Mouse (Mus musculus) midbrain, postnatal 0 days (tissue): ENCODE data around the gene Cib2. TPM values are rescaled to one million over a fixed set of nuclear protein-coding genes. Genes with fewer than 3 reads are reported as not detected.

Experiments used
- ATAC-seq: fragments of 200-750 bp; cut with Nextera tagmentation; 2 replicates; pipeline ENCODE4 v1.8.0; 2017; ENCODE audit warnings: moderate number of reproducible peaks, mild to moderate bottlenecking, moderate TSS enrichment, moderate library complexity; ENCODE audit not compliant: low FRiP score
- DNase-seq: peaks from one replicate; pipeline ENCODE4 v3.0.0-alpha.2; 2015; ENCODE audit warnings: low spot score
- H3K27ac ChIP-seq: fragments of 300-500 bp; sonication (generic); 2 replicates; pipeline ENCODE4 v1.5.1; 2014; ENCODE audit warnings: low read depth, mild to moderate bottlenecking, low read length, mixed read lengths
- H3K27me3 ChIP-seq: fragments of 300-500 bp; sonication (generic); 2 replicates; pipeline ENCODE4 v1.6.1; 2014; ENCODE audit warnings: low read length, control low read depth, mixed read lengths; ENCODE audit not compliant: insufficient read depth
- H3K36me3 ChIP-seq: fragments of 300-500 bp; sonication (generic); 2 replicates; pipeline ENCODE4 v1.6.1; 2014; ENCODE audit warnings: low read length, control low read depth, mixed read lengths; ENCODE audit not compliant: insufficient read depth
- H3K4me1 ChIP-seq: fragments of 300-500 bp; sonication (generic); 2 replicates; pipeline ENCODE4 v1.6.1; 2014; ENCODE audit warnings: mild to moderate bottlenecking, control low read depth, antibody characterized with exemption, low read length, mixed read lengths; ENCODE audit not compliant: insufficient read depth
- H3K4me2 ChIP-seq: fragments of 300-500 bp; sonication (generic); 2 replicates; pipeline ENCODE4 v1.6.1; 2014; ENCODE audit warnings: low read depth, mild to moderate bottlenecking, low read length, mixed read lengths; ENCODE audit not compliant: poor library complexity, severe bottlenecking
- H3K4me3 ChIP-seq: fragments of 300-500 bp; sonication (generic); 2 replicates; pipeline ENCODE4 v1.5.1; 2014; ENCODE audit warnings: low read depth, mild to moderate bottlenecking, low read length, moderate library complexity
- H3K9ac ChIP-seq: fragments of 300-500 bp; sonication (generic); replicated peaks from 2 replicates; pipeline ENCODE4 v1.6.1; 2014; ENCODE audit warnings: mild to moderate bottlenecking, low read length, moderate library complexity, mixed read lengths; ENCODE audit not compliant: poor library complexity, severe bottlenecking
- H3K9me3 ChIP-seq: fragments of 300-500 bp; sonication (generic); 2 replicates; pipeline ENCODE4 v1.6.1; 2016; ENCODE audit warnings: low read length, control low read depth
- CTCF ChIP-seq: IDR thresholded peaks from 2 replicates; pipeline ENCODE4 v1.5.1; 2016; ENCODE audit warnings: antibody characterized with exemption, mild to moderate bottlenecking
- WGBS: fragments of 180-500 bp; shearing (Covaris S2); extraction: QIAGEN DNeasy Blood & Tissue Kit; methylation state at CpG from one replicate; pipeline ENCODE4 v1.1.7; 2014; 5-methylcytosine and 5-hydroxymethylcytosine counted together
- polyA plus RNA-seq: library from polyadenylated mRNA; unstranded; fragments of >200 nt; fragmentation: Nextera tagmentation; extraction: Ambion mirVana; gene quantifications from 2 replicates; pipeline ENCODE4 v1.2.1, GENCODE M21; 2015
- total RNA-seq: library from RNA; depleted of rRNA; stranded (reverse); fragments of >200 nt; gene quantifications from 2 replicates; pipeline ENCODE4 v1.2.3, GENCODE M21; 2014

Cib2 gene
- total and polyA plus RNA-seq, 2 experiments from 2014 or later, result 62.7 to 84.3 TPM

- Histone ChIP-seq H3K4me1 (no peaks in the 10 kb centered on the region), H3K9ac (no peak overlapping the region), H3K9me3 (no peaks in the 10 kb centered on the region), H3K27me3 (no peaks in the 10 kb centered on the region), H3K4me3 (no peak overlapping the region), H3K36me3 (peaks cover 29% of the 10 kb centered on the region), H3K4me2 (no peak overlapping the region), H3K27ac (no peak overlapping the region)
- no peak for ATAC-seq
- DNase-seq, result no peak
- WGBS, result 88% methylated on average over 6 of the region's 6 CpGs
- no peak for TF ChIP-seq CTCF
These were observed 10.6 kb downstream of the Cib2 start for GRCm38 (mm10) chr9:54549433-54549832.

GRCm38 (mm10) chr9:54547536-54547935, 12.5 kb downstream of the Cib2 start:
- ATAC-seq (no peak), DNase-seq (peak; percentile 57)
- H3K4me3 ChIP-seq, result no peak overlapping the region
- peaks cover 31% of the 10 kb centered on the region for H3K36me3 ChIP-seq
- no peak overlapping the region for H3K4me2 ChIP-seq
- WGBS, result 24% methylated on average over 5 of the region's 5 CpGs
- H3K9ac ChIP-seq, result no peak overlapping the region
- H3K4me1 ChIP-seq, result no peaks in the 10 kb centered on the region
- no peaks in the 10 kb centered on the region for H3K9me3 ChIP-seq
- no peaks in the 10 kb centered on the region for H3K27me3 ChIP-seq
- peak; percentile 74 for TF ChIP-seq CTCF
- no peak overlapping the region for H3K27ac ChIP-seq

GRCm38 (mm10) chr9:54544954-54545315, 15.1 kb downstream of the Cib2 start:
- no peak overlapping the region for H3K9ac ChIP-seq
- no peak overlapping the region for H3K4me3 ChIP-seq
- WGBS, result 87% methylated on average over 4 of the region's 4 CpGs

GRCm38 (mm10) chr9:54544212-54544953, 15.6 kb downstream of the Cib2 start:
- TF ChIP-seq CTCF, result no peak
- Histone ChIP-seq H3K4me3 (no peak overlapping the region), H3K4me2 (no peak overlapping the region), H3K36me3 (peaks cover 31% of the 10 kb centered on the region), H3K9me3 (no peaks in the 10 kb centered on the region), H3K27me3 (no peaks in the 10 kb centered on the region), H3K9ac (no peak overlapping the region), H3K27ac (no peak overlapping the region), H3K4me1 (no peaks in the 10 kb centered on the region)
- no peak for DNase-seq
- 89% methylated on average over 9 of the region's 9 CpGs for WGBS
- no peak for ATAC-seq

More at GRCm38 (mm10) chr9:54544954-54545315, 15.1 kb downstream of the Cib2 start:
- ATAC-seq (no peak), DNase-seq (no peak)
- no peaks in the 10 kb centered on the region for H3K9me3 ChIP-seq
- no peak overlapping the region for H3K27ac ChIP-seq
- H3K4me2 ChIP-seq, result no peak overlapping the region
- peaks cover 31% of the 10 kb centered on the region for H3K36me3 ChIP-seq
- no peaks in the 10 kb centered on the region for H3K4me1 ChIP-seq
- TF ChIP-seq CTCF, result no peak
- H3K27me3 ChIP-seq, result no peaks in the 10 kb centered on the region

GRCm38 (mm10) chr9:54540801-54541200, 19.2 kb downstream of the Cib2 start:
- H3K27me3 ChIP-seq, result no peaks in the 10 kb centered on the region
- no peak overlapping the region for H3K27ac ChIP-seq
- no peak overlapping the region for H3K9ac ChIP-seq
- ATAC-seq (no peak), DNase-seq (no peak)
- H3K36me3 ChIP-seq, result peaks cover 18% of the 10 kb centered on the region
- no peak for TF ChIP-seq CTCF
- no peaks in the 10 kb centered on the region for H3K9me3 ChIP-seq
- no peaks in the 10 kb centered on the region for H3K4me1 ChIP-seq
- WGBS, result 63% methylated on average over 5 of the region's 5 CpGs
- no peak overlapping the region for H3K4me2 ChIP-seq
- H3K4me3 ChIP-seq, result no peak overlapping the region

GRCm38 (mm10) chr9:54538684-54539083, 21.3 kb downstream of the Cib2 start, which contains the start of gene Sh2d7:
Sh2d7 (plus strand) TSS chr9:54538984.
- TF ChIP-seq CTCF, result no peak
- no peaks in the 10 kb centered on the region for H3K27me3 ChIP-seq
- no peak for ATAC-seq
- no peaks in the 10 kb centered on the region for H3K9me3 ChIP-seq
- H3K4me3 ChIP-seq, result no peak within 1 kb of the TSS
- no peaks in the 10 kb centered on the region for H3K4me1 ChIP-seq
- no peak within 1 kb of the TSS for H3K4me2 ChIP-seq
- no peak within 1 kb of the TSS for H3K27ac ChIP-seq
- 97% methylated on average over 14 of the region's 14 CpGs for WGBS
- H3K9ac ChIP-seq, result no peak within 1 kb of the TSS
- DNase-seq, result no peak
- H3K36me3 ChIP-seq, result peaks cover 3% of the 10 kb centered on the region; the same call in 1 of the 2 replicates
